Mouse (Mus musculus) testis, adult 2 months (tissue): ENCODE results near the gene Trim27. TPM values are rescaled to one million over a fixed set of nuclear protein-coding genes. Genes with fewer than 3 reads are reported as not detected.
A peak's percentile ranks its signal among the peaks of the same experiment; 100 is the strongest.

Experiments
- H3K27ac ChIP-seq: fragments of 200-500 bp; 2 replicates; pipeline ENCODE4 v1.5.1; 2012; ENCODE audit warnings: low read depth, low read length; ENCODE audit not compliant: control insufficient read depth, insufficient read depth
- H3K27me3 ChIP-seq: fragments of 200-500 bp; 2 replicates; pipeline ENCODE4 v1.6.1; 2012; ENCODE audit warnings: mild to moderate bottlenecking, low read length, moderate library complexity; ENCODE audit not compliant: control insufficient read depth, insufficient read depth
- H3K36me3 ChIP-seq: fragments of 200-500 bp; 2 replicates; pipeline ENCODE4 v1.6.1; 2012; ENCODE audit warnings: mild to moderate bottlenecking, low read length; ENCODE audit not compliant: control insufficient read depth, insufficient read depth
- H3K4me1 ChIP-seq: fragments of 200-500 bp; 2 replicates; pipeline ENCODE4 v1.6.1; 2012; ENCODE audit warnings: low read length; ENCODE audit not compliant: control insufficient read depth, insufficient read depth
- H3K4me3 ChIP-seq: fragments of 200-500 bp; 2 replicates; pipeline ENCODE4 v1.5.1; 2012; ENCODE audit warnings: low read depth, mild to moderate bottlenecking, low read length, moderate library complexity, mixed read lengths; ENCODE audit not compliant: control insufficient read depth
- CTCF ChIP-seq: fragments of 200-500 bp; IDR thresholded peaks from 2 replicates; pipeline ENCODE4 v1.5.1; 2012; ENCODE audit warnings: low read depth, mild to moderate bottlenecking, inconsistent platforms, low read length, moderate library complexity; ENCODE audit not compliant: control insufficient read depth, insufficient read depth, insufficient replicate concordance
- POLR2A ChIP-seq: fragments of 200-500 bp; IDR thresholded peaks from 2 replicates; pipeline ENCODE4 v1.6.1; 2012; ENCODE audit warnings: low read depth, mild to moderate bottlenecking, inconsistent platforms, low read length, moderate library complexity; ENCODE audit not compliant: control insufficient read depth
- polyA plus RNA-seq: library from polyadenylated mRNA; depleted of rRNA; stranded (reverse); fragments of >200 nt; gene quantifications from 2 replicates; pipeline ENCODE4 v1.2.3, GENCODE M21; 2012

Gene Trim27
- polyA plus RNA-seq, 1 experiment: 142 TPM

DNA sequence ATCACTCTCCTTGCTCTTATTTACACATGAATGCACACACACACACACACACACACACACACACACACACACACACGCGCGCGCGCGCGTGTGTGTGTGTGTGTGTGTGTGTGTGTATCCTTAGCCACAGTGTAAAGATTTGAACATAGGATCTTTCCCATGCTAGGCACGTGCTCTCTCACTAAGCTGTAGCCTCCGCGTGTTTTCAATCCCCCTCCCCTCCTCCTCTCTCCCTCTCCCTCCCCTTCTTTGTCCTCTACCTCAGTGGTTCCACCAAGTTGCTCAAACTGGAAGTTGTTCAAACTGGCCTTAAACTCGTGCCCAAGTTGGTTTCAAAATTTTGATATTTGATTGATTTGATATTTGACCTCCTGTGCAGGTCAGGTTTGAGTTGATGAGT lies 2.5 kb upstream of the Trim27 start:
- TF ChIP-seq POLR2A: no peak
- TF ChIP-seq CTCF: no peak
- Histone ChIP-seq H3K27ac (no peak overlapping the region), H3K36me3 (no peaks in the 10 kb centered on the region), H3K27me3 (no peaks in the 10 kb centered on the region), H3K4me3 (no peak overlapping the region), H3K4me1 (peaks cover 12% of the 10 kb centered on the region)

DNA sequence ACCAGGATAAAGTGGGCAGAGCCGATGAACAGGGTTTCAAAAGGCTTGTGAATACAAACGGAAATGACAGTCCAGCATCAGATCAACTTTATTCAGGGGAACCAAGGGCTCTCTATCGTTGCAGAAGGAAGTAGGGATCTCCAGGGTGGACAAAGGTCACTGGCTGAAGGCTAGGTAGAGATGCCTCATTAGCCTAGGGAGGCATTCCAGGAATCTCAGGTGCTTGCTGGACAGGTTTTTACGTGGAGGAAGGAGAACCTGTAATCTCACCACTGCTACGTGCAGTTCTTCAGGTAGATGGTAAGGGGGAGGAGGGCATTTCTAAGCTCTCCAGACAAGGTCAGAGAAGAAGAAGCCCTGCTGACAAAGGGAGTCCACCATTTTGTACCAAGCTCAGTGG lies 1.6 kb upstream of the Trim27 start:
- H3K4me3 ChIP-seq: no peak overlapping the region; the same call in 1 of the 2 replicates
- H3K36me3 ChIP-seq: peaks cover 1% of the 10 kb centered on the region; the same call in 1 of the 2 replicates
- no peak overlapping the region; the same call in 1 of the 2 replicates for H3K27ac ChIP-seq
- no peak for TF ChIP-seq POLR2A
- TF ChIP-seq CTCF: no peak
- H3K27me3 ChIP-seq: no peaks in the 10 kb centered on the region
- H3K4me1 ChIP-seq: peaks cover 14% of the 10 kb centered on the region

DNA sequence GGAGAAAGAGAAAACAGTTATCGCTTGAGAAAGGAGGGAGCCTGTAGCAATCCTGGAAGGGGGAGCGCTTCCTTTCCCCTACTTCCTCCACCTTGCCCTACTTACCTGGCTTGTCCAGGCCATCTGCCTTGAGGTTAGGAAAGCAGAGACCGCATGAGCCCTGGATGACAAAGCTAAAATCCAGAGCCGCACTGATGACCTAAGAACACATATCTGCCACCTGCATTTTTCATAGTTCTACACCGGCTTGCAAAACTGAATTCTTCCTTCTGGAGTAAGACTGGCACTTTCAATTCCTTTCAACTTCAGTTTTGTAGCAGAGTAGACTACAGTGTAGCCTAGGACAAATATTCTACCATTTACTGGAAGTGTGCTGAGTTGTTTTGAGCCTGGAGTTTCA lies 881 bp upstream of the Trim27 start:
- H3K27me3 ChIP-seq: no peaks in the 10 kb centered on the region
- TF ChIP-seq CTCF (no peak), POLR2A (no peak)
- H3K4me3 ChIP-seq: peak overlapping the region; percentile 87
- peaks cover 12% of the 10 kb centered on the region for H3K4me1 ChIP-seq
- H3K36me3 ChIP-seq: peaks cover 1% of the 10 kb centered on the region; the same call in 1 of the 2 replicates
- no peak overlapping the region for H3K27ac ChIP-seq

DNA sequence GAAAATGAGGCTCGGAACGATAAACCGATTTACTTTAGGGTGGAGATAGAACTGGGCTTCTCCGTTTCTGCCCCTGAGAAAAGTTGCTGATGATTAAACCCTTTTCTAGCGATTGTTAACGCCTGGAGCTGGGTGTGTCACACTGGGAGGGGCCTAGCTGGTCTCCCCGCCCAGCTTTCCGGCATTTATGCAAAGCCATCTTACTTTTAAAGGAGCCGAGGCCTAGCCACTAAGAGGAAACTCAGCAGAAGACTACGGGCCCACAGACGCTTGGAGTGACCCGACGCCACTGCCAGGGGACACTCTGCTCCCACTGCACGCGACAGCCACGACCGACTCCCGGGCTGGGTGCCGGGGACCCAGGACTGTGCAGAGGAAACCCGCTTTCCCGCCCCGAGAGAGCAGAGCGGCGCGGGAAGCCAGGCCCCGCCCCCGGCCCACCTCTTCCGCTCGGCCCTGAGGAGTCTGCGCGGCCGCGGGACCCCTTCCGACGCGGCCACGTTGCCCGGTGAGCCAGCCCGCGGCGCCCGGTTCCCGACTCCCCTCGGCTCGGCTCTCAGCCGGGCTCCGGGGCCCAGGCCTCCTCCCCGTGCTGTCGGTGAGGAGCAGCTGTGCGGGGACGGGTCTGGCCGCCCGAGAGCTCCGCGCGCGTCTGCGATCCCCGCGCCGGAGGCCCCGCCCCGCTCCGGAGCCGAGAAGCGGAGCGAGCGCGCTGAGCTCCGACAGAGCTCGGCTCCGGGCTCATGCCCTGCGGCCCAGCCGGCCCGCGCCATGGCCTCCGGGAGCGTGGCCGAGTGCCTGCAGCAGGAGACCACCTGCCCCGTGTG lies 692 bp downstream of the Trim27 start:
- Histone ChIP-seq H3K4me1 (peaks cover 12% of the 10 kb centered on the region), H3K27me3 (no peaks in the 10 kb centered on the region), H3K4me3 (peak overlapping the region; percentile 87), H3K27ac (peak overlapping the region; percentile 55), H3K36me3 (peaks cover 4% of the 10 kb centered on the region)
- peak; percentile 46 for TF ChIP-seq POLR2A
- no peak; the same call in 1 of the 2 replicates for TF ChIP-seq CTCF

DNA sequence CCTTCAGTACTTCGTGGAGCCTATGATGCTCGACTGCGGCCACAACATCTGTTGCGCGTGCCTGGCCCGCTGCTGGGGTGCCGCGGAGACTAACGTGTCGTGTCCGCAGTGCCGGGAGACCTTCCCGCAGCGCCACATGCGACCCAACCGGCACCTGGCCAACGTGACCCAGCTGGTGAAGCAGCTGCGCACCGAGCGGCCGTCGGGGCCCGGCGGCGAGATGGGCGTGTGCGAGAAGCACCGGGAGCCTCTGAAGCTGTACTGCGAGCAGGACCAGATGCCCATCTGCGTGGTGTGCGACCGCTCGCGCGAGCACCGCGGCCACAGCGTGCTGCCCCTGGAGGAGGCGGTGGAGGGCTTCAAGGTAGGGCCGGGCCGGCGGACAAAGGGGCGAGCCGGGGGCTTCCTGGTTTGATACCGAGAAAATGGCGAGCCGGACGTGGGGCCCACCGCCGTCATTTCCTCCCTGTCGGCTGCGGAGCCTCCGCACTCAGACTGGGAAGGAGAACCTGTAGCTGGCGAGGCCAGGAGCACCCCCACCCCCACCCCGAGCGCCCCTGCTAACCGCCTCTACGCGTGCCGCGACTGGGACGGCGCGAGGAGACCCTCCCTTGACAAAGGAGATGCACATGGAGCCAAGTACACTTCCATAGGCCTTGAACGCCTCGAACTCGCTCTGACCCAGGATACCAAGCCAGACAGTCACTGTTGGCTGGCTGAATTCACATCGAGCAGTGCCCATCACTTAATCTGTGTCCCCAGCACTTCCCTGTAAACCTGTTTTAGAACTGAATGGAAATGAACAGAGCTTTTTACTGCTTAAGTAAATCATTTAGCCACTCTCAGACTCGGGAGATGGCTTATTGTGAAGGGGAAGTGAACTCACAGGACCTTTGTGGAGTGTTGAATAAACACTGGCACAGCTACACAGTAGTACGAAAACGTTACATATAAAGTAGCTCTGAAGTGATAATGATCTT lies 1.6 kb downstream of the Trim27 start:
- Histone ChIP-seq H3K4me3 (peak overlapping the region; percentile 87), H3K36me3 (peaks cover 4% of the 10 kb centered on the region), H3K4me1 (peaks cover 12% of the 10 kb centered on the region), H3K27me3 (no peaks in the 10 kb centered on the region), H3K27ac (peak overlapping the region; percentile 55)
- TF ChIP-seq CTCF (no peak), POLR2A (no peak; the same call in 1 of the 2 replicates)

DNA sequence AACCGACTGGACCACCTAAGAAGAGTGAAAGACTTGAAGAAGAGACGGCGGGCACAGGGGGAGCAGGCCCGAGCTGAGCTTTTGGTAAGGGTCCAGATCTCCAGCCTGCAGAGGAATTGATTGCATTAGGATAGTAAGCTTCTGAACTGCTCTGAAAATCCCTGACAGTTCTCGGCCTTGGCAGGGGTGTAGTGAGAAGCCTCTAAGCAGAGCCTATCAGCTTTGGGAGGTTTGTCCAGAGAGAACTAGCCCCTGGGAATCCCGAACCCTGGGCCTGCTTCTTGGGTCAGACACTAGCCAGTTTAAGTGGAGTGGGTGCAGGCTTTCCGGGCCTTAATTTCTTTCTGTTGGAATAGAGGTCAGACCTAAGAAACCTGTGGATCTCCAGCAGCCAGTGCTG lies 2.8 kb downstream of the Trim27 start:
- peaks cover 12% of the 10 kb centered on the region for H3K4me1 ChIP-seq
- no peaks in the 10 kb centered on the region for H3K27me3 ChIP-seq
- H3K36me3 ChIP-seq: peaks cover 4% of the 10 kb centered on the region
- H3K4me3 ChIP-seq: peak overlapping the region; percentile 62
- no peak overlapping the region for H3K27ac ChIP-seq
- TF ChIP-seq POLR2A: no peak
- no peak for TF ChIP-seq CTCF

DNA sequence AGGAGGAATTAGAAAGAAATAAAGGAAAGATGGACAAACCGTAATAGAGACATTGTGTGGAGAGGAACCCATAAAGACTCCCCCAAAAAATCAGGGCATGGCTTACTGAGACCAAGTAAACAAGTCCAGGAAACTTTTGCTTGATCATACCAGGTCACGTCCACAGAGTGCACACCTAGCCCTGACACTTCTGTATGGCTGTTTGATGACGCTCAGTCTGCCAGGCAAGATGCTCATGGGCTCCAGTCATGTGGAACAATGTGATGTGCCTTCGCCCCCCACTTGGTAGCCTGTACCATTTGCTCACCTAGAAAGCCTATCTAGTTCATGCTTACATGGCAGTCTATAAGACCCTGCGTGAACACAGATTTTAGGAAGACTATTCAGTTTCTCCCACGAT lies 3.8 kb downstream of the Trim27 start:
- H3K36me3 ChIP-seq: peaks cover 4% of the 10 kb centered on the region
- H3K27me3 ChIP-seq: no peaks in the 10 kb centered on the region
- TF ChIP-seq CTCF (no peak), POLR2A (no peak)

More for the DNA sequence above, 3.8 kb downstream of the Trim27 start:
- no peak overlapping the region for H3K4me3 ChIP-seq
- peaks cover 12% of the 10 kb centered on the region for H3K4me1 ChIP-seq
- no peak overlapping the region for H3K27ac ChIP-seq
